Mouse (Mus musculus) liver, embryonic 14.5 days (tissue): Measurements from ENCODE around the gene Shroom3.

Experiments
- CTCF ChIP-seq: IDR thresholded peaks from 2 replicates; pipeline ENCODE4 v1.5.1; 2016; ENCODE audit warnings: antibody characterized with exemption, low read depth, control low read depth
- EP300 ChIP-seq: IDR thresholded peaks from 2 replicates; pipeline ENCODE4 v1.6.1; 2016; ENCODE audit warnings: antibody characterized with exemption, low read depth

DNA sequence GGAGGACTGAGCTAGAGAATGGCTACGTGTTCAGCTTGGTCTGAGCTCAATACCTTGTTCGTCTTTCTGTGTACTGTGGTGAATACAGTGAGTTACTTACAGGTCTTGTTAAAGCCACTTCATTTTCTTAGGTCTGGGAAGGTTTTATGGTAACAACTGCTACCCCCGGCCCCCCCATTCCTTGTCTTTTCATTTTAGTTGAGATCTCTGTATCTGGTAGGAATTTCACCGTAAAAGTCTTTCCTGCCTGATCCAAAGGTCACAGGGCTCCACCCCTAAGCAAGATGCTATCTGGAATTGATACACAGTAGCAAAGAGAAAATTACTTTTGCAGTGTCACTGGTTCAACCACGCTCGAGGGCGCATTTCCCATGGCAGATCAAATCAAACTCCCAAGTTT is 218.6 kb downstream of the Shroom3 start:
- TF ChIP-seq CTCF (no peak), EP300 (no peak)
